Mouse (Mus musculus) monocyte, adult 5-6 weeks (primary cell): ENCODE results near the gene AI467606. TPM values are rescaled to one million over a fixed set of nuclear protein-coding genes. Genes with fewer than 3 reads are reported as not detected.
A peak's percentile ranks its signal among the peaks of the same experiment; 100 is the strongest.

Source experiments
- ATAC-seq: fragments of 153-309, 156-312 bp; replicated peaks from 2 replicates; pipeline ENCODE4 v1.8.0; 2017; ENCODE audit warnings: mild to moderate bottlenecking; ENCODE audit not compliant: low TSS enrichment, insufficient number of reproducible peaks, severe bottlenecking, poor library complexity, low FRiP score
- total RNA-seq: library from RNA; stranded (forward); fragments of 200-1000, 200-491, 200-594 nt; gene quantifications from 3 replicates; pipeline ENCODE4 v1.2.3, GENCODE M21; 2017

AI467606 gene
- total RNA-seq, 1 experiment from 2014 or later: 34.3 TPM

DNA sequence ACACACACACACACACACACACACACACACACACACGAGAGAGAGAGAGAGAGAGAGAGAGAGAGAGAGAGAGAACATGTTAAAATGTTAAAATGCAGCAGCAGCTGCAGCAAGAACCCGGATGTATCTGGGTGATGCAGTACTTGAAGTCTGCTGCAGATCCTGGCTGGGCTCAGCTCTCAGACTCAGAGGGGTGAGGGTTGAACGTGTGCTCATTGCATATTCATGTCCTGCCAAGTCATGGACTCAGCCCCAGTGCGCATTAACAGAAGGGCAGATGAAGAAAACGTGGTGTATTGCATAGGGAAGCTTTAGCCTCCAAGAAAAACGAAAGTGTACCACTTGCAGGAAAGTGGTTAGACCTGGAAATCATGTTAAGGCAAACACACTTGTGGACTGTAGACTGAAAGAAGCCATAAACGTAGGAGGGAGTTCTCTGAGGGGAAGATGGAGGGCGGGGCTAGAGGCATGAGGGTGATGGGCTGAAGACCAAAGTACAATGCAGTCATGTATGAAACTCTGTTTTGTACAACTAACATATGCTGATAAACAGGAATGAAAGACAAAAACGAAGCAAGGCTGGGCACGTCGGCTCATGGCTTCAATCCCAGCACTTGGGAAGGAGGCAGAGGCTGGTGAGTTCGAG is 22.6 kb downstream of the AI467606 start:
- no peak for ATAC-seq

GRCm38 (mm10) chr7:127114920-127115319 is 23.8 kb downstream of the AI467606 start:
- no peak for ATAC-seq

- no peak for ATAC-seq
These were observed 25.3 kb downstream of the AI467606 start for GRCm38 (mm10) chr7:127116331-127116935.

- no peak for ATAC-seq
These were observed 26.8 kb downstream of the AI467606 start for GRCm38 (mm10) chr7:127117948-127118347.

DNA sequence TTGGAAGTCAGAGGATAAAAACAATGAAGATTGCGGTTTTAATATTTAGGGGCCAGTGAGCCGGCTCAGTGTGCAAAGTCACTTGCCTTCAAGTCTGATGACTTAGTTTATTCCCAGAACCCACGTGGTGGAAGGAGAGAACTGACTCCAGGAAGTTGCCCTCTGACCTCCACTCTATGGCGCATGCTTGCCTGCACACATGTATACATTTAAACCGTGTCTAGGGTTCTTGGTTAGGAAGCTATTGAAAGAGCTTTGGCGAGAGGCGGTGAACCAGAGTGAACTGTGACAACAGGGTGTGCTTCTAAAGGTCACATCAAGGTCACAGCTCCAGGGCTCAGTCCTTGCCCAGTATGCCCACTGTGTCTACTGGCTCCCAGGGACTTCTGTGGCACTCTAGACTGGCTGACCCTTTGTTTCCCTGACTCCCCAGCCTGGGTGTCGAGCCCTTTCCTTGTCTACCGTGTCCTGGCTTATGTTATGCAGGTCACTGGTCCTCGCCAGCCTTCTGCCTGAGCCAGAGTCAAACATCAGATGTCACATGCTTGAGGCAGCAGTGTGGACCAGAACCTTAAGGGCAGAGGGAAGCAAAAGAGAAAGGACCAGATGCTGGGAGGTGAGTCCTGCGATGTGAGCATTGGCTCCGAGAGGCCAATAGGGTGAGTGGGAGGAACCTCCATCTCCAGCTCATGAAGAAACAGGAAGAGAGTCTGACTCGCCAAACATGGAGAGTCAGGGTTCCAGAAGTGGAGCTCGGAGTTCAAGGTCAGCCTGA is 27.7 kb downstream of the AI467606 start:
- peak; percentile 63 for ATAC-seq

- ATAC-seq: no peak
These were observed 30.1 kb downstream of the AI467606 start for GRCm38 (mm10) chr7:127121061-127121910.

DNA sequence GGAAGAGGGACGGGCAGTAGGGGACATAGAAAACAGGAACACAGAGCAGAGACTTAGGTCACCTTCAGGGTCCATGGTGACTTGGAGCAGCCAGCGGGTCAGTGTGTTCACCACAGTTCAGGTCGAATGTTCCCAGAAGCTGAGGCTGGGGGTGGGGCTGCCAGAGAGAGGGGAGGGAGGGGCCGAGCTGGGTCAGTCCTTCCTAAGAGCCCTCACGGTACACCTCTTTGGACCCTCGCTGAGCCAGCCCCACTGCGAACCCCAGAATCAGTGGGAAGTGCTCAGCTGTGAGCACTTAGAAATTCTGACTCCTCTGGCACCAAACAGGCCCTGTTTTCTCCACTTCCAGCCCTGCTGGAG is 30.7 kb downstream of the AI467606 start, which contains the start of gene Qprt:
TSS of gene Qprt (minus strand) at position 316 of the 360 bp plus-strand sequence.
- no peak for ATAC-seq

DNA sequence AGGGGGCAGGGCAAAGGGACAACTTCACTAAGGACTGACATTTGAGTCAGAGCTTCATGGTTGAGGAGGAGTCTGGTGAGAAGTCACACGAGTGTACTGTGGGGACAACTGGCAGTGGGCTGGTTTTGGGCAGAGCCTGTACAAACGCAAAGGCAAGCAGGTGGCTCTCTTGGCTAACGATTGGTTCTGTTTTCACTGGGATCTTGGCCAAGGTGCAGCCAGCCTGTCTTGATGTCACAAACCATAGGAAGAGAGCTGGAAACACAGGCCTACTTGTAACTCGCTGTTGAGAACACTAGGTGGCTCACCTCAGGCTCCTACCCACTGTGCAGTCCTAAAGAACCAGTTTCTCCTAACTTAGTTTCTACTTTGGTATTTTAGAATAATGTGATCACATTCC is 38.5 kb downstream of the AI467606 start:
- ATAC-seq: peak; percentile 54

- no peak for ATAC-seq
These were observed 42.0 kb downstream of the AI467606 start for GRCm38 (mm10) chr7:127133125-127133524.

DNA sequence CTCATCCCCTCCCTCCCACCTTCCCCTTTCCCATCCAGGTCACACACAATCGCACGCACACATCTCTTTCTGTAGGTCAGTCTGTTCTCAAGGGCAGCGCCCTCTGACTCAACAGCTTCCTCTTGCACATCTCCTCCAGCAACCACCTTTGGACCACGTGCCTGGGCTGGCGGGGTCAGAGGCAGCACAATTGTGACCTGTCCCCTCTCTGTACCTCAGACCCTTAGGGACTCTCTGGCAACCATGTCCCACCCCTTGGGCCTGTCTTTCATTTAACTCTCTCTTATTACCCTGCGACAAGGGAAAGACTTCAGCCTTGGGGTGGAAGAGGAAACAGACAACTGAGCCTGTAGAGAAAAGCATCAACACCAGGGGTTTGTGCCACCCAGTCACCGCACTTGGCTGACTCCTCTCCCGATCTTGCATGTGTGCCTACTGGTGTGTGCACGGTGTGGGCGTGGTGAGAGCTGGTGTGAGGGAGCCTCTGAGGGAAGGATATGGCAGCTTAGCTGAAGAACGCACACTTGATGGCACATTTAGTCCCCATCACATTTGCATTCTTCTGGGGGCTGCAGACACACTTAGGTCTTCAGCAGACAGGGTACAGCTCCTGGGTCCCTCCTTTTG is 43.8 kb downstream of the AI467606 start:
- peak; percentile 63 for ATAC-seq

GRCm38 (mm10) chr7:127136181-127137071 is 45.3 kb downstream of the AI467606 start:
- ATAC-seq: peak; percentile 7

GRCm38 (mm10) chr7:127137262-127138017 is 46.3 kb downstream of the AI467606 start, which contains the start of gene Spn:
TSS of gene Spn (minus strand) at chr7:127137823.
- ATAC-seq: peak; percentile 45

GRCm38 (mm10) chr7:127139100-127139499 is 47.9 kb downstream of the AI467606 start:
- no peak for ATAC-seq

GRCm38 (mm10) chr7:127139562-127139961 is 48.4 kb downstream of the AI467606 start:
- no peak for ATAC-seq

GRCm38 (mm10) chr7:127140623-127141404 is 49.7 kb downstream of the AI467606 start:
- ATAC-seq: no peak

DNA sequence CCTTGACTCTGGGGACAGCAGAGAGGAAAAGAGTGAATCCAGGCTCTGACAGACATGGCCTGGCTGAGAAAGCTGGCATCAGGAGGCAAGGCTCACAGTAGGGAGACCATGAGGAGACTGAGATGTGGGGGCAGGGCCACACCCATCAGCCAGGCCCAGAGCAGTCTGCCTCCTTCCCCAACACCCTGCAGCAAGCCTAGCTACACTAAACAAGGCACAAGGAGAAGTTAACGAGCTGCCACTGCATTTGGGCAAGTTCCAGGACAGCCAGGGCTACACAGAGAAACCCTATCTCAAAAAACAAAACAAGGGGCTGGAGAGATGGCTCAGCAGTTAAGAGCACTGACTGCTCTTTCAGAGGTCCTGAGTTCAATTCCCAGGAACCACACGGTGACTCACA is 51.1 kb downstream of the AI467606 start:
- 0 out of 2 replicates have a peak, but pooled peaks have one; percentile 29 for ATAC-seq
